Mouse (Mus musculus): Measurements from ENCODE around the gene Thada.
"Not testable (repeated sequence)": the region's sequence is repeated elsewhere in the genome, so short reads cannot be mapped to it uniquely, and the experiment has no call there.

Gene Thada

GRCm38 (mm10) chr17:84314341-84314740 lies 151.7 kb downstream of the Thada start:
- no peak for ATAC-seq (ENCODE audit: insufficient number of reproducible peaks, low FRiP score, low TSS enrichment)

DNA sequence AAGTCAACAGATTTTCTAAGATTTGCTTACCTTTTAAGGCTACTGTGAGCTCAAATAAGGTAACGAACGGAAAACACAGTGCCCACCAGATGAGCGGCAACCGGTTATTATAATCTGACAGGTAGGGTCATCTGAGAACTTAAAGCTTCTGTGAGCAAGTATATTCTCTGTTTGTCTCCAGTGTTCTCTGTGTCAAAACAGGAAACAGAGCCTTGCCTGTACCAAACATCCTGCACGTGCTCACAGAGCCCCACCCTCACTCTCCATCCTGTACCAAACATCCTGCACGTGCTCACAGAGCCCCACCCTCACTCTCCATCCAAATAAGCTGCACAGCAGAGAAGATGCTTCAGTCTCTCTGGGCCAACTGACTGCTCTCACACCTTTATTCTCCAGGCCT lies 152.5 kb downstream of the Thada start:
- ATAC-seq (ENCODE audit: insufficient number of reproducible peaks, low FRiP score, low TSS enrichment) = no peak

GRCm38 (mm10) chr17:84306151-84306550 lies 159.9 kb downstream of the Thada start:
- no peak for ATAC-seq (ENCODE audit: insufficient number of reproducible peaks, low FRiP score, low TSS enrichment)

GRCm38 (mm10) chr17:84305074-84305473 lies 160.9 kb downstream of the Thada start:
- ATAC-seq (ENCODE audit: insufficient number of reproducible peaks, low FRiP score, low TSS enrichment) = no peak

GRCm38 (mm10) chr17:84304141-84304540 lies 161.9 kb downstream of the Thada start:
- ATAC-seq (ENCODE audit: insufficient number of reproducible peaks, low FRiP score, low TSS enrichment) = no peak

DNA sequence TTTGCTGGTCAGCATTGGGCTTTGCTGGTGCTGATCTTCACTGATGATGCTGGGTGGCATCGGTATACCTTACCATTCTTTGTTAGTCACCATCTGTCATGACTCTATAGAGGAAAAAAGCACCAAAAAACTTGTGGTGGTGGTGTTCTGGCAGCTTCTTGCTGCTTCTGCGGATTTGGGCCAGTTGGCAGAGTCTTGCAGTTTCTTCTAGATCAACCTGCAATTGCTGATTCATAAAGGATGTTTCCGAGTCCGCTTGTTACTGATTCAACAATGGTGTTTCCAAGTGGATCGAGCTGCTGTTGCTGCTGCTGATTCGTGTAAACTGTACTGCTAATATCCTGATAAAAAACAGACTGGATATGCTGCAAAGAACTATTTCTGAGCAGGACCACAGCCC lies 168.0 kb downstream of the Thada start:
- no peak for ATAC-seq (ENCODE audit: insufficient number of reproducible peaks, low FRiP score, low TSS enrichment)

DNA sequence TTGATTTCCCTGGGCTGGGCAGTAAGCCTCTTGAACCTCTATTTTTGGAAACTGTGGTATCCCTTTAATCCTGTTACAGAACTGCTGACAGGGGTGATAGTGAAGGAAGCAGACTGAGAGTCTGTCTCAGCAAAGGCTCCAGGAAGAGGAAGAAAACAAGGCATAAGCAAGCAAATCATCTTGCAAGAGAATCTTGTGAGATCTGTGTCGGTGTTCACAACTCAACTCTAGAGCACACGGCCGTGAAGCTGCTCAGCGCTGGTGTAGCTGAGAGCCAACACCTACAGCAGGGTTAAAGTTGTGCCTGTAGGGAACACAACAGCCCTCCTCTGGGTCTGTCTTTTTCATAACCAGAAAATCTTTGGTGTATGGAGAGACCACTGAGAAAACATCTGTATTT lies 172.8 kb downstream of the Thada start:
- no peak for ATAC-seq (ENCODE audit: insufficient number of reproducible peaks, low FRiP score, low TSS enrichment)

DNA sequence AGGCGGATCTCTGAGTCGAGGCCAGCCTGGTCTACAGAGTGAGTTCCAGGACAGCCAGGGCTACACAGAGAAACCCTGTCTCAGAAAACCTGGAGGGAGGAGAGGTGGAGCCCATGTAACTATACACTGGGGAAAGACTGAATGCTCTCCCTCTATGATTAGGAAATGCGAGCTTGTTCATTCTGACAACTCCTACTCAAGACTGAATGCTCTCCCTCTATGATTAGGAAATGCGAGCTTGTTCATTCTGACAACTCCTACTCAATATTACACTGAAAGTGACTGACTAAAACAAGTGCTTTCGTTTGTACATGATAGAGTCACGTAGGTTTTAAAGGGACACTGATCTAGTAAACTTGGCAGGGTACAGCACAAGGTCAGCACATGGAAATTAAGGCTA lies 174.8 kb downstream of the Thada start:
- ATAC-seq (ENCODE audit: insufficient number of reproducible peaks, low FRiP score, low TSS enrichment) = not testable (repeated sequence)

- ATAC-seq (ENCODE audit: insufficient number of reproducible peaks, low FRiP score, low TSS enrichment) = no peak
Observed at GRCm38 (mm10) chr17:84287675-84288420, 178.2 kb downstream of the Thada start.

DNA sequence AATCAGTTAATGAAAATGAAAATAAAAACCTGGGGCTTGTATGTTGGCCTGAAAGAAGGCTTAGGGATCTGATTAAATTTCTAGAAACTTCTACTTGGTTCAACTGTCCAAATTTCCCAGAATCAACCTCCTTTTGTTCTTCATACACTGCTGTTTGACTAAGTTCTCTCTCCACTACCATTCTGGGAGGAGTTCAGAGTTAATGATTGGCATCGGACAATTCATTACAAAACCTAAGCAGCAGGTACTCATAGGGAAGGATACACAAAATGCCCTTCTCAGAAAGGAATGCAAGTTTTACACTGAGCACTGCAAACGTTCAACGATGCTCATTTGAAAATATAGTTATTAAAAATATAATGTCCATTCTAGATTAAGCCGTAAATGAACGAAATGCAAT lies 179.5 kb downstream of the Thada start:
- ATAC-seq (ENCODE audit: insufficient number of reproducible peaks, low FRiP score, low TSS enrichment) = no peak

- ATAC-seq (ENCODE audit: insufficient number of reproducible peaks, low FRiP score, low TSS enrichment) = no peak
Observed at GRCm38 (mm10) chr17:84282388-84283280, 183.4 kb downstream of the Thada start.

DNA sequence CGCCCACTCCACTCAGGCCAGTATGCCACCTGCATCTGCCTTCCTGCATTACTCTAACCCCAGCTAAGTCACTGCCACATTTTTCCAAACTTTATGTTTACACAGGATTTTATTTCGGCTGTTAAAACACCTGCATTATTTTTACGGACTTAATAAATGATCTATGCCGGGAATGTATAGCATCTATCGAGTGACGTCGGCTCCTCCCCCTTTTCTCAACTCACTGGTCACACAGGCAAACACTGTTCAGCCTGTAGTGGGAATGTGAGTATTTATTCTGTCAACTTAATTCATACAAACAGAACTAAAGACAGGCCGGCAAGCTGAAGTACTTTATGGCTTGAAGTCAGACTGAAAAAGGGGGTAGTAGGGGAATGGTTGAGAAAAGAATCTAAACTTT lies 187.0 kb downstream of the Thada start:
- no peak for ATAC-seq (ENCODE audit: insufficient number of reproducible peaks, low FRiP score, low TSS enrichment)

DNA sequence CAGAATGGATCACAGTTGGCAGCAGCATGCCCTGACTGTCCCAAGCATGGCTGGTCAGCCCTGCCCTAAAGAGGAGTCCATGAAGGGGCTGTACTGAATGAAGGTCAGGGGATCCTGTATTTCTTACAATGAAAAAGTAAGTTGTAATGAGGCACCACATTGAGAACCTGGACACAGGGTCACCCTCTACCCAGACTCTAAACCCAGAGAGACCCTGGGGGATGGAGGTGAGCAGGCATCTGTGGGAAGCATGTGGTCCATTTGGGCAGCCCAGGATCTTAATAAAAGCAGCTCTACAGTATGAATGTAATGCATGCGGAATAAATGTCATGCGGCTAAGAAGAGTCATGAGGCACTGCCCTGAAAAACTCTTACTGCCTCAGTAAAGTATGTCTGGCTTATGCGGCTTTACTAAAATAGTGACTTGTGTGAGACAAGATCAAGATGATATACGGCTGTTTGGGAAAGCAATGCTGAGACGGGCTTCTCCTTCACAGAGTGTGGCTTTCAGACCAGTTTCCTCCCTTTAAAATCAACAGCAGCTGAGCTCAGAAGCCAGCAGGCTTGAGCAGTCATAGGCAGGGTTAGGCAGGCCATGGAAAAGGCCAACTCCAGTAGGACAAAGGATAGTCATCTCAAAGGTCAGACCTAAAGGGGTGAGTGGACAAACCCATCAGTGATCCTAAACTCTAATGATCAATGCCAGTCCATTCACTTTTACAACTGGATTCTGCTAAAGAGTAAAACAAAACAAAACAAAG lies 187.6 kb downstream of the Thada start:
- ATAC-seq (ENCODE audit: insufficient number of reproducible peaks, low FRiP score, low TSS enrichment) = no peak

GRCm38 (mm10) chr17:84274999-84275398 lies 191.0 kb downstream of the Thada start:
- no peak for ATAC-seq (ENCODE audit: insufficient number of reproducible peaks, low FRiP score, low TSS enrichment)

GRCm38 (mm10) chr17:84274163-84274562 lies 191.8 kb downstream of the Thada start:
- ATAC-seq (ENCODE audit: insufficient number of reproducible peaks, low FRiP score, low TSS enrichment) = no peak

GRCm38 (mm10) chr17:84272557-84273261 lies 193.3 kb downstream of the Thada start:
- no peak for ATAC-seq (ENCODE audit: insufficient number of reproducible peaks, low FRiP score, low TSS enrichment)

DNA sequence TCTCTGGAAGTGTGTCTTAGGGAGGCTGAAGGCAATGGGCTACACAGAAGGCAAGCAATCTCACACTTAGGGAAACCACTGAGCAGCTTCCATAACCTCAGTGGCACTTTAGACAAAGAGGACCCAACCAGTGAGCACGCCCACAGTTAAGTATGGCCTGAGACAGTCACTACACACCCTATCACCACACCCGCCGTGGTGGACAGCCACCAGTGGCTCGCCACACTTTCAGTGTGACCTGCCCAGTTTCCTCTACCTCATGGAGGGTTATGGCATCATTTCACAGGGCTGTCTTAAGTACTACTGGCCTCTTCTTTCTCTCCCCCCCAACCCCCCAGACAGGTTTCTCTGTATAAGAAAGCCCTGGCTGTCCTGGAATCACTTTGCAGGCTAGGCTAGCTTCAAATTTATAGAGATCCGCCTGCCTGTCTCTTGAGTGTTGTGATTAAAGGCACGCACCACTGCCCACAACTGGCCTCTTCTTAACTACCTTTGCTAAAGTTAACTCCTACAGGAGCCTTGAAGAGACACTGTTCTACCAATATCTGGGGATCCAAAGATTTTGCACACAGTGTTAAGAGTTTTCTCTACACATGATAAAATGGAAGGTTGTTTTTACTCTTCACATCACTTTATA lies 194.3 kb downstream of the Thada start:
- no peak for ATAC-seq (ENCODE audit: insufficient number of reproducible peaks, low FRiP score, low TSS enrichment)

- ATAC-seq (ENCODE audit: insufficient number of reproducible peaks, low FRiP score, low TSS enrichment) = no peak
Observed at GRCm38 (mm10) chr17:84269722-84270121, 196.3 kb downstream of the Thada start.

GRCm38 (mm10) chr17:84268450-84268849 lies 197.6 kb downstream of the Thada start:
- no peak for ATAC-seq (ENCODE audit: insufficient number of reproducible peaks, low FRiP score, low TSS enrichment)
